Comparison of ENCODE assay signal across 10 mouse cellular contexts in the genomic region with DNA sequence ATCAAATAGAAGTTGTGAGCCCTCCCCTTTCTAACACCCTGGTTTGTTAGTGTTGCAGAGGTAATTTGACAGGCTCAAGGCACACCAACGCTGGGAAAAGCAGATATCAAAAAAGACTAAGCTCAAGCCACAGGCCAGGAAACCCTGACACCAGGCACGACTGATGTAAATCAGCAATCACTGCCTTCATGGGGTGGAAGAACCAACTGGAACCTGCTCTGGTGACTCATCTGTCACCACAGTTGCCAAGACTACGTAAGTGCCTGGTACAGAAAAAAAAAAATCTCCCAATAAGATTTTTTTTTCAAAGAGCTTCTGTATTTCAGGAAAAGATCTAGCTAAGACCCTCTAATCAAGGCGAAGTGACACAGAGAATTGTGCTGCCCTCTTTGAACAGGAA.
DNase-seq lines count a peak whose midpoint lies in the region.
"Had no signal": no experiment of that assay in that cellular context is flagged by ENCODE, and none has a peak within 500 bp of the region (broad histone marks: within the 10 kb centered on the region; RNA-seq: fewer than 3 reads in every experiment).

No protein-coding gene starts in this region.

- peak; percentile 4 for DNase-seq in cerebellum, adult 9-10 months
- DNase-seq in cerebellum, postnatal 14 days, result no peak
- peak; percentile 26 to 40 for DNase-seq in right cerebral cortex, adult 2 months (ENCODE audit: low spot score in 2 of 2)
- DNase-seq in right cerebral cortex, postnatal 36 days (ENCODE audit: low spot score in 2 of 2), result no peak
- peak; percentile 46 for DNase-seq in adrenal gland, postnatal 25 days
- DNase-seq in right cerebral cortex, postnatal 25 days, result peak; percentile 18
- no peak for DNase-seq in gastrocnemius, adult 18-20 months (ENCODE audit: low spot score)
- no peak for DNase-seq in spleen, postnatal 10 days (ENCODE audit: low spot score in 2 of 2)
- DNase-seq: gastrocnemius, postnatal 36 days; kidney, adult 9 months had no signal

Comparison
In these comparisons a context has a peak if more than half of its experiments do, and no peak if none do; other contexts are left out.
1. DNase-seq: peak in cerebellum, adult 9-10 months (single experiment), right cerebral cortex, adult 2 months (2 of 2), adrenal gland, postnatal 25 days (single experiment) and right cerebral cortex, postnatal 25 days (single experiment); none in cerebellum, postnatal 14 days (0 of 2), right cerebral cortex, postnatal 36 days (0 of 2), gastrocnemius, adult 18-20 months (single experiment) and spleen, postnatal 10 days (0 of 2).